Mouse (Mus musculus): ENCODE results near the gene Ap2a2. TPM values are rescaled to one million over a fixed set of nuclear protein-coding genes. Genes with fewer than 3 reads are reported as not detected.

Ap2a2 gene
- total and polyA plus RNA-seq, 3 experiments = 28.5 to 58.3 (median 55.1) TPM

DNA sequence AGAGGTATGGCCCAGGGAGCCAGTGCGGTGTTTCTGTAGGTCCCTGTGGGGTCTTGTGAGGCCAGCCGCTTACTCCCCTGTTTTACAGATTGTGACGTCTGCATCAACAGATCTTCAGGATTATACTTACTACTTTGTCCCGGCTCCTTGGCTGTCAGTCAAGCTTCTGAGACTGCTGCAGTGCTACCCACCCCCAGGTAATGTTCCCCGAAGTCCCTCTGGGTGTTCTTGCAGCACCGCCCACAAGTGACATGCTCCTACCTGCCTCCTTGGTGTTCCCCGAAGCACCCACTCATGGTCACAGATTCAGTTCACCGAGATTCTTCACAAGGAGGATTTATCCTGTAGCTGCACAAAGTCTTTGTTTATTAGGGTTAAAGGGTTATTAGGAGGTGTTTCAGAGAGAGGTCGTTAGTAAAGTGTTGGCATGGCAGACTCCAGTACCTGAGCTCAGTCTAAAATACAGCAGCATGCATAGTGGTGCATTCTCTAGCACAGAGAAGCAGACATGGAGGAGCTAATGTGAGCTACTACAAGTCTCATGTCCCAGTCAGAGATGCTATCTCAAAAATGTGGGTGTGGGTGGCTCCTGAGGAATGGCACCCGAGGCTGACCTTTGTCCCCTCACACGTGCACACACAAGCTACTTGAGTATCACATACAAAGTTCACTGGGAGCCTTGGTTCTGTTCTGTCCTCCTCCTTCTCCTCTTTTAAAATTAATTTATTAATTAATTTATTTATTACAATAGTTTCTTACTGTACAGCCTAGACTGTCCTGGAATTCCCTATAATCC lies 47.9 kb downstream of the Ap2a2 start:
- Histone ChIP-seq H3K4me1 (ENCODE audit: control insufficient read depth, insufficient read depth, low read length) (peaks cover 13% of the 10 kb centered on the region), H3K27ac (no peak overlapping the region), H3K9ac (ENCODE audit: low read depth, low read length) (no peak overlapping the region), H3K27me3 (ENCODE audit: control insufficient read depth, insufficient read depth, low read length) (no peaks in the 10 kb centered on the region), H3K79me2 (replicated peaks; ENCODE audit: control insufficient read depth, insufficient read depth, low read length) (no peaks in the 10 kb centered on the region), H3K36me3 (ENCODE audit: control insufficient read depth, insufficient read depth, low read length) (no peaks in the 10 kb centered on the region), H3K4me3 (no peak overlapping the region)
- no peak for TF ChIP-seq CTCF (IDR thresholded peaks at IDR 0.05)
- no peak for TF ChIP-seq POLR2A (IDR thresholded peaks at IDR 0.05; ENCODE audit: insufficient read depth, low read depth, low read length)
- TF ChIP-seq EP300 (IDR thresholded peaks at IDR 0.05; ENCODE audit: insufficient read depth, low read depth, low read length) = no peak
- 83% methylated on average over 11 of the region's 11 CpGs for WGBS
- DNase-seq = no peak
- intact Hi-C loops (cut with DNase I) = loop anchor here (5.0 kb wide), 3 partner anchors 48 to 128 kb away; partner anchors contain the start of genes Ap2a2 and Chid1

DNA sequence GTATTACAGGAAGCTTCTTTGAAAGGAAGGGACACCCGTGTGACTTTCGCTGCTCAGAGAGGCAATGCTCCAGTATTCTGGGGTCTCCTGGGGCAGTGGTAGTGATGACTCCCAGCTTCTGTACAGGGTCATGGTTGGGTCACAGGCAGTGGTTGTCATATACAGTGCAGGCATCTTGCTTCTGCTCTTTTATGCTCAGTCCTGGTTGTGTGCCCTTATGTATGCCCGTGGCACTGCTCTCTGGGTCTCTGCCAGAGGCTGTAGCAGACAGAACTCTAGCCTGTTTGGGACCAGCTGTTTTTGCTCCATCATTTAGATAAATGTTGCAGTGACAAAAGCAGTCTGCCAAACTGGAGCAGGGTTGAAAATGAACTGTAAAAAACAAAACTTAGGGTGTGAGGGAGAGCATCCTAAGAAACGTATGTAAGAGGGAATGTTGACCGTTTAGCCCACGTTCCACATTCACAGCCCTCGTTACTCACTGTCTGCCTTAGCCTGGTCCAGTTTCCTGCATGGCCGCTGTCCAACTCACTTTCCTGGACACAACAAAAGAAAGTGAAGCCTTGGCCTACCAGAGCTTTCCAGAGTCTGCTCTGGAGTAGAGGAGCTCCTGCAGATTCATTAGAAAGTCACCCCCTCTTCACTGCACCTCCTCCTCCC lies 49.9 kb downstream of the Ap2a2 start:
- peak; percentile 57 to 65 for DNase-seq
- intact Hi-C loops (cut with DNase I) = loop anchor here (5.0 kb wide), 3 partner anchors 50 to 130 kb away; partner anchors contain the start of genes Ap2a2 and Chid1
- 28% methylated on average over 8 of the region's 8 CpGs for WGBS
- Histone ChIP-seq H3K27ac (peak overlapping the region; percentile 12), H3K27me3 (ENCODE audit: control insufficient read depth, insufficient read depth, low read length) (no peaks in the 10 kb centered on the region), H3K36me3 (ENCODE audit: control insufficient read depth, insufficient read depth, low read length) (no peaks in the 10 kb centered on the region), H3K79me2 (replicated peaks; ENCODE audit: control insufficient read depth, insufficient read depth, low read length) (no peaks in the 10 kb centered on the region), H3K4me1 (ENCODE audit: control insufficient read depth, insufficient read depth, low read length) (peaks cover 13% of the 10 kb centered on the region), H3K4me3 (no peak overlapping the region), H3K9ac (ENCODE audit: low read depth, low read length) (no peak overlapping the region)
- TF ChIP-seq POLR2A (IDR thresholded peaks at IDR 0.05; ENCODE audit: insufficient read depth, low read depth, low read length) = no peak
- 0 out of 2 replicates have a peak, but pooled peaks have one; percentile 6 for TF ChIP-seq EP300 (IDR thresholded peaks at IDR 0.05; ENCODE audit: insufficient read depth, low read depth, low read length)

DNA sequence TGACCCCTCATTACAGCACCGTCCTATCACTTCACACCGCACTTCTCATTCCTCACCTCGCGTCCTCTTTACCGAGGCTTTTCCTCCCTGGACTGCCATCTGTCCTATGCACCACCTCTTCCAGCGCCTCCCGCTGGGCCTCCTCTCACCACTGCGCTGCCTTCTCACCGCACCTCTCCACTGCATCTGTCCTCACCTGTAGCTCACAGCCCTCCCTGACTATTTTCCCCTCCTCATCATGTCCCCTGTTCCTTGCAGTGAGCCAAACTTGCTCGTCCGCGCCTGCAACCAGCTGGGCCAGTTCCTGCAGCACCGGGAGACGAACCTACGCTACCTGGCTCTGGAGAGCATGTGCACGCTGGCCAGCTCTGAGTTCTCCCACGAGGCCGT lies 50.4 kb downstream of the Ap2a2 start:
- H3K36me3 ChIP-seq (ENCODE audit: control insufficient read depth, insufficient read depth, low read length) = no peaks in the 10 kb centered on the region
- H3K79me2 ChIP-seq (replicated peaks; ENCODE audit: control insufficient read depth, insufficient read depth, low read length) = no peaks in the 10 kb centered on the region
- intact Hi-C loops (cut with DNase I) = loop anchor here (5.0 kb wide), 3 partner anchors 50 to 130 kb away; partner anchors contain the start of genes Ap2a2 and Chid1
- H3K4me1 ChIP-seq (ENCODE audit: control insufficient read depth, insufficient read depth, low read length) = peaks cover 13% of the 10 kb centered on the region
- peak overlapping the region; percentile 12 for H3K27ac ChIP-seq
- DNase-seq = no peak
- 65% methylated on average over 18 of the region's 18 CpGs for WGBS
- H3K27me3 ChIP-seq (ENCODE audit: control insufficient read depth, insufficient read depth, low read length) = no peaks in the 10 kb centered on the region
- TF ChIP-seq EP300 (IDR thresholded peaks at IDR 0.05; ENCODE audit: insufficient read depth, low read depth, low read length) (no peak), POLR2A (IDR thresholded peaks at IDR 0.05; ENCODE audit: insufficient read depth, low read depth, low read length) (no peak)
- H3K9ac ChIP-seq (ENCODE audit: low read depth, low read length) = no peak overlapping the region
- no peak overlapping the region for H3K4me3 ChIP-seq

DNA sequence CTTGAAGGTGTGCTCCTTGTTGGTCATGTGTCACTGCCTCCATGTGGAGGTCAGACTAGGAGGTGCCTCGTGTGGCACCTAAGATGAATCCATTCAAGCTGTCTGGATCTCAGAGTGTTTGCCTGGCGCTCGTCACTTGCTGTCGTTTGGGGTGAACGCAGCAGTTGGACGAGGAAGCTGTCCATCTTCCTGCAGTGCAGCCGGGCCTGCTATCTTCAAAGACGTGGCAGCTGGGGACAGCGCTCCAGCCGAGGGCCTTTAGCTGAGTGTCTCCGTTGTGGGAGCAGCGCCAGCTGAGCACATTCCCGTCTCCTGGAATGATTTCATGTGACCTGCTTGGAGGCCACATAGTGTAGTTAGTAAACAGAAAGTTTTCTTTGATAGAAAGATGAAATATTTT lies 50.8 kb downstream of the Ap2a2 start:
- no peaks in the 10 kb centered on the region for H3K36me3 ChIP-seq (ENCODE audit: control insufficient read depth, insufficient read depth, low read length)
- H3K4me1 ChIP-seq (ENCODE audit: control insufficient read depth, insufficient read depth, low read length) = peaks cover 13% of the 10 kb centered on the region
- peak; percentile 57 to 67 for DNase-seq
- H3K27ac ChIP-seq = no peak overlapping the region; the same call in 1 of the 2 replicates
- intact Hi-C loops (cut with DNase I) = loop anchor here (5.0 kb wide), 3 partner anchors 50 to 130 kb away; partner anchors contain the start of genes Ap2a2 and Chid1
- no peak overlapping the region for H3K9ac ChIP-seq (ENCODE audit: low read depth, low read length)
- TF ChIP-seq POLR2A (IDR thresholded peaks at IDR 0.05; ENCODE audit: insufficient read depth, low read depth, low read length) (no peak), EP300 (IDR thresholded peaks at IDR 0.05; ENCODE audit: insufficient read depth, low read depth, low read length) (no peak), CTCF (IDR thresholded peaks at IDR 0.05) (no peak)
- H3K4me3 ChIP-seq = no peak overlapping the region
- no peaks in the 10 kb centered on the region for H3K79me2 ChIP-seq (replicated peaks; ENCODE audit: control insufficient read depth, insufficient read depth, low read length)
- WGBS = 31% methylated on average over 13 of the region's 13 CpGs
- no peaks in the 10 kb centered on the region for H3K27me3 ChIP-seq (ENCODE audit: control insufficient read depth, insufficient read depth, low read length)

DNA sequence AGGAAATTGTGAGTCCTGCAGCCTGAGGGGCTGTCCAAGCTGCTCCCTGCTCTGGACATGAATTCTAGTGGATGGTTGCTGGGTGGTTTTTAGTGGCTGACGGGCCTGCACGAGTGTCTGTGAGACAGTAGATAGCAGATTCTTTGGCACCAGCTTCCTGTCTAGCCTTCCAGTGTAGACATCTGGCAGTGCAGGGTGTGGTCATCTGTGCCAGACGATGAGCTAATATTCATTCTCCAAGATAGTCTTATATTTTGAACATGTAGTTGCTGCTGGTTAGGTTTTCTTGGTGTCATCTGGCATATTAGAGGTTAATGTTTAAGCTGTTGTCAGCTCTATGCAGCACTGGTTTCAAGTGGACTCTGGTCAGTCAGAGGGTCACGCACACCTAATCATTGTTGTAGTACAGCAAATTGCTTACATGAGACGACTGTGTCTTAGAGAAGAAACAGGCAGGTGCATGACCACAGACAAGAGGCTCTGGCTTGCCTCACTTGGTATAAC lies 52.4 kb downstream of the Ap2a2 start:
- 58% methylated on average over 5 of the region's 5 CpGs for WGBS
- peaks cover 13% of the 10 kb centered on the region for H3K4me1 ChIP-seq (ENCODE audit: control insufficient read depth, insufficient read depth, low read length)
- no peaks in the 10 kb centered on the region for H3K36me3 ChIP-seq (ENCODE audit: control insufficient read depth, insufficient read depth, low read length)
- no peak overlapping the region for H3K4me3 ChIP-seq
- no peak for DNase-seq
- TF ChIP-seq CTCF (IDR thresholded peaks at IDR 0.05) = no peak
- no peak for TF ChIP-seq POLR2A (IDR thresholded peaks at IDR 0.05; ENCODE audit: insufficient read depth, low read depth, low read length)
- TF ChIP-seq EP300 (IDR thresholded peaks at IDR 0.05; ENCODE audit: insufficient read depth, low read depth, low read length) = no peak
- intact Hi-C loops (cut with DNase I) = loop anchor here (5.0 kb wide), 3 partner anchors 52 to 132 kb away; partner anchors contain the start of genes Ap2a2 and Chid1
- no peaks in the 10 kb centered on the region for H3K27me3 ChIP-seq (ENCODE audit: control insufficient read depth, insufficient read depth, low read length)
- no peak overlapping the region for H3K9ac ChIP-seq (ENCODE audit: low read depth, low read length)
- no peaks in the 10 kb centered on the region for H3K79me2 ChIP-seq (replicated peaks; ENCODE audit: control insufficient read depth, insufficient read depth, low read length)
- no peak overlapping the region for H3K27ac ChIP-seq

Data from heart, adult 2 months (tissue).